Comparison of ENCODE assay signal across 10 mouse cellular contexts in genomic region chr4:152351422-152352305, GRCm38 (mm10). TPM values are rescaled to one million over a fixed set of nuclear protein-coding genes. Genes with fewer than 3 reads are reported as not detected.
DNase-seq lines count a peak whose midpoint lies in the region; ATAC-seq and TF ChIP-seq lines count a peak whose summit lies in the region.
"Had no signal": no experiment of that assay in that cellular context is flagged by ENCODE, and none has a peak within 500 bp of the region (broad histone marks: within the 10 kb centered on the region; RNA-seq: fewer than 3 reads in every experiment).

No protein-coding gene starts in this region.

- 13% methylated on average over 14 of the region's 14 CpGs for WGBS in hindbrain, embryonic 11.5 days
- WGBS in hindbrain, embryonic 10.5 days = 17% methylated on average over 14 of the region's 14 CpGs
- WGBS in hindbrain, postnatal 0 days = 7% methylated on average over 14 of the region's 14 CpGs
- 6% methylated on average over 14 of the region's 14 CpGs for WGBS in midbrain, embryonic 16.5 days

- peaks cover 11% of the 10 kb centered on the region for H3K27me3 ChIP-seq in hindbrain, embryonic 11.5 days (ENCODE audit: control insufficient read depth, insufficient read depth, low read length)
- H3K27me3 ChIP-seq in hindbrain, embryonic 10.5 days (ENCODE audit: insufficient read depth, poor library complexity, severe bottlenecking) = peaks cover 70% of the 10 kb centered on the region
- no peaks in the 10 kb centered on the region for H3K27me3 ChIP-seq in hindbrain, postnatal 0 days (ENCODE audit: insufficient read depth, low read length)
- no peaks in the 10 kb centered on the region for H3K27me3 ChIP-seq in midbrain, embryonic 16.5 days (ENCODE audit: control insufficient read depth, insufficient read depth, low read depth, low read length)

- peak; percentile 49 for TF ChIP-seq CTCF in hindbrain, postnatal 0 days (IDR thresholded peaks at IDR 0.05; ENCODE audit: low read depth)

- H3K9me3 ChIP-seq in hindbrain, embryonic 11.5 days (ENCODE audit: control insufficient read depth, low read length) = no peaks in the 10 kb centered on the region
- H3K9me3 ChIP-seq in hindbrain, embryonic 10.5 days = no peaks in the 10 kb centered on the region
- H3K9me3 ChIP-seq in hindbrain, postnatal 0 days (ENCODE audit: low read length) = no peaks in the 10 kb centered on the region
- H3K9me3 ChIP-seq in midbrain, embryonic 16.5 days (replicated peaks; ENCODE audit: control insufficient read depth, low read length, poor library complexity, severe bottlenecking) = no peaks in the 10 kb centered on the region

- no peak overlapping the region for H3K4me3 ChIP-seq in hindbrain, embryonic 11.5 days (ENCODE audit: low read depth, low read length)
- no peak overlapping the region for H3K4me3 ChIP-seq in hindbrain, embryonic 10.5 days
- H3K4me3 ChIP-seq in hindbrain, postnatal 0 days (ENCODE audit: low read length) = no peak overlapping the region
- H3K4me3 ChIP-seq in midbrain, embryonic 16.5 days (ENCODE audit: low read depth, low read length) = no peak overlapping the region

- no peak for ATAC-seq in hindbrain, embryonic 11.5 days (ENCODE audit: low FRiP score)
- ATAC-seq in hindbrain, postnatal 0 days = peak; percentile 44
- ATAC-seq in midbrain, embryonic 16.5 days = peak; percentile 31

- H3K9ac ChIP-seq in hindbrain, embryonic 11.5 days (ENCODE audit: low read depth, low read length) = no peak overlapping the region
- H3K9ac ChIP-seq in hindbrain, postnatal 0 days (replicated peaks; ENCODE audit: low read length) = no peak overlapping the region
- H3K9ac ChIP-seq in midbrain, embryonic 16.5 days (ENCODE audit: low read depth, low read length) = peak overlapping the region; percentile 48; the same call in 1 of the 2 replicates

- no peaks in the 10 kb centered on the region for H3K36me3 ChIP-seq in hindbrain, embryonic 11.5 days (ENCODE audit: control insufficient read depth, insufficient read depth, low read length)
- H3K36me3 ChIP-seq in hindbrain, embryonic 10.5 days = no peaks in the 10 kb centered on the region
- peaks cover 3% of the 10 kb centered on the region; the same call in 1 of the 2 replicates for H3K36me3 ChIP-seq in hindbrain, postnatal 0 days (ENCODE audit: insufficient read depth, low read length)
- peaks cover 11% of the 10 kb centered on the region for H3K36me3 ChIP-seq in midbrain, embryonic 16.5 days (ENCODE audit: control insufficient read depth, insufficient read depth, low read length)
- H3K36me3 ChIP-seq: G1E had no signal

- H3K4me2 ChIP-seq in hindbrain, embryonic 11.5 days (replicated peaks; ENCODE audit: low read depth, low read length) = no peak overlapping the region
- H3K4me2 ChIP-seq in hindbrain, postnatal 0 days (ENCODE audit: low read depth, low read length) = no peak overlapping the region
- peak overlapping the region; percentile 62; the same call in 1 of the 2 replicates for H3K4me2 ChIP-seq in midbrain, embryonic 16.5 days (ENCODE audit: low read length)

- H3K4me1 ChIP-seq in hindbrain, embryonic 11.5 days (replicated peaks; ENCODE audit: control insufficient read depth, insufficient read depth, low read length) = no peaks in the 10 kb centered on the region
- H3K4me1 ChIP-seq in hindbrain, embryonic 10.5 days (replicated peaks) = peaks cover 32% of the 10 kb centered on the region
- peaks cover 6% of the 10 kb centered on the region for H3K4me1 ChIP-seq in hindbrain, postnatal 0 days (ENCODE audit: insufficient read depth, low read length)
- H3K4me1 ChIP-seq in midbrain, embryonic 16.5 days (ENCODE audit: control insufficient read depth, insufficient read depth, low read length) = peaks cover 37% of the 10 kb centered on the region

- no peak overlapping the region for H3K27ac ChIP-seq in hindbrain, embryonic 11.5 days (ENCODE audit: low read depth, low read length)
- no peak overlapping the region for H3K27ac ChIP-seq in hindbrain, embryonic 10.5 days
- H3K27ac ChIP-seq in hindbrain, postnatal 0 days = 0 out of 2 replicates have a peak overlapping the region, but pooled peaks have one; percentile 7
- H3K27ac ChIP-seq in midbrain, embryonic 16.5 days (ENCODE audit: low read length) = peak overlapping the region; percentile 90

- peak; percentile 42 for DNase-seq in hindbrain, embryonic 11.5 days (ENCODE audit: low spot score)
- DNase-seq in hindbrain, embryonic 10.5 days (ENCODE audit: low spot score) = no peak
- peak; percentile 63 for DNase-seq in ZHBTc4 (ENCODE audit: low read depth, low spot score)
- DNase-seq in hindbrain, postnatal 0 days (ENCODE audit: low spot score) = peak; percentile 66
- no peak for DNase-seq in heart, adult 18-20 months
- DNase-seq in heart, adult 8-10 months (ENCODE audit: low spot score) = no peak
- no peak for DNase-seq in ovary, postnatal 36 days (ENCODE audit: low spot score)
- DNase-seq: kidney, adult 11 months had no signal

RNA-seq across cellular contexts. Expression of gene Chd5, which starts 13.2 kb away (rescaled TPM):
- 0.14 and 0.28 TPM in 2 replicates for polyA plus RNA-seq in hindbrain, embryonic 11.5 days (2014; fragmentation: Nextera tagmentation; extraction: Ambion mirVana)
- 0.09 and 0.10 TPM in 2 replicates for polyA plus RNA-seq in hindbrain, embryonic 10.5 days (2016; fragmentation: Nextera tagmentation; extraction: Ambion mirVana)
- 60.1 and 61.2 TPM in 2 replicates for total RNA-seq in hindbrain, postnatal 0 days (2014; rRNA removed)
- polyA plus RNA-seq in hindbrain, postnatal 0 days (2015; fragmentation: Nextera tagmentation; extraction: Ambion mirVana) = 65.6 and 69.7 TPM in 2 replicates
- 55.2 and 66.7 TPM in 2 replicates for polyA plus RNA-seq in midbrain, embryonic 16.5 days (2015; fragmentation: Nextera tagmentation; extraction: Ambion mirVana)
- total RNA-seq in heart, adult 18-20 months (2021) = under 1 TPM; 0.20 to 0.36 TPM
- total RNA-seq in heart, adult 8-10 months (2022) = under 1 TPM; 0.19 to 0.59 (median 0.27) TPM

RNA-seq across cellular contexts. Expression of gene Rpl22, which starts 26.1 kb away (rescaled TPM):
- 304 and 330 TPM in 2 replicates for polyA plus RNA-seq in hindbrain, embryonic 11.5 days (2014; fragmentation: Nextera tagmentation; extraction: Ambion mirVana)
- 276 and 327 TPM in 2 replicates for polyA plus RNA-seq in hindbrain, embryonic 10.5 days (2016; fragmentation: Nextera tagmentation; extraction: Ambion mirVana)
- 164 and 185 TPM in 2 replicates for total RNA-seq in hindbrain, postnatal 0 days (2014; rRNA removed)
- 156 and 176 TPM in 2 replicates for polyA plus RNA-seq in hindbrain, postnatal 0 days (2015; fragmentation: Nextera tagmentation; extraction: Ambion mirVana)
- polyA plus RNA-seq in midbrain, embryonic 16.5 days (2015; fragmentation: Nextera tagmentation; extraction: Ambion mirVana) = 117 and 136 TPM in 2 replicates
- total RNA-seq in heart, adult 18-20 months (2021) = 100 to 1,000 TPM; 275 to 290 TPM
- 100 to 1,000 TPM; 266 to 327 (median 276) TPM for total RNA-seq in heart, adult 8-10 months (2022)

RNA-seq across cellular contexts. Expression of gene Rnf207, which starts 32.9 kb away (rescaled TPM):
- 1.5 and 1.6 TPM in 2 replicates for polyA plus RNA-seq in hindbrain, embryonic 11.5 days (2014; fragmentation: Nextera tagmentation; extraction: Ambion mirVana)
- 3.0 and 3.3 TPM in 2 replicates for polyA plus RNA-seq in hindbrain, embryonic 10.5 days (2016; fragmentation: Nextera tagmentation; extraction: Ambion mirVana)
- total RNA-seq in hindbrain, postnatal 0 days (2014; rRNA removed) = 5.7 and 7.7 TPM in 2 replicates
- 6.6 and 6.9 TPM in 2 replicates for polyA plus RNA-seq in hindbrain, postnatal 0 days (2015; fragmentation: Nextera tagmentation; extraction: Ambion mirVana)
- 6.4 and 9.5 TPM in 2 replicates for polyA plus RNA-seq in midbrain, embryonic 16.5 days (2015; fragmentation: Nextera tagmentation; extraction: Ambion mirVana)
- 10 to 100 TPM; 38.8 to 46.0 TPM for total RNA-seq in heart, adult 18-20 months (2021)
- 10 to 100 TPM; 29.1 to 63.4 (median 46.1) TPM for total RNA-seq in heart, adult 8-10 months (2022)
- polyA plus RNA-seq: G1E had no signal

RNA-seq across cellular contexts. Expression of gene Icmt, which starts 54.6 kb away (rescaled TPM):
- 17.4 and 20.6 TPM in 2 replicates for polyA plus RNA-seq in hindbrain, embryonic 11.5 days (2014; fragmentation: Nextera tagmentation; extraction: Ambion mirVana)
- 22.3 and 29.1 TPM in 2 replicates for polyA plus RNA-seq in hindbrain, embryonic 10.5 days (2016; fragmentation: Nextera tagmentation; extraction: Ambion mirVana)
- total RNA-seq in hindbrain, postnatal 0 days (2014; rRNA removed) = 35.3 and 42.6 TPM in 2 replicates
- polyA plus RNA-seq in hindbrain, postnatal 0 days (2015; fragmentation: Nextera tagmentation; extraction: Ambion mirVana) = 15.9 and 16.4 TPM in 2 replicates
- polyA plus RNA-seq in midbrain, embryonic 16.5 days (2015; fragmentation: Nextera tagmentation; extraction: Ambion mirVana) = 20.6 and 20.7 TPM in 2 replicates
- 10 to 100 TPM; 25.7 to 32.2 TPM for total RNA-seq in heart, adult 18-20 months (2021)
- total RNA-seq in heart, adult 8-10 months (2022) = 10 to 100 TPM; 25.2 to 36.4 (median 30.6) TPM

Comparison
In these comparisons a context has a peak if more than half of its experiments do, and no peak if none do; other contexts are left out.
1. DNase-seq: peak in hindbrain, embryonic 11.5 days (single experiment), ZHBTc4 (single experiment) and hindbrain, postnatal 0 days (single experiment); none in hindbrain, embryonic 10.5 days (single experiment), heart, adult 18-20 months (0 of 2), heart, adult 8-10 months (single experiment) and ovary, postnatal 36 days (single experiment).
2. H3K27ac ChIP-seq: peak in hindbrain, postnatal 0 days (single experiment) and midbrain, embryonic 16.5 days (single experiment); none in hindbrain, embryonic 11.5 days (single experiment) and hindbrain, embryonic 10.5 days (single experiment).
3. RNA of gene Chd5, which starts 13.2 kb away (polyA plus RNA-seq): 65.6 to 69.7 TPM in hindbrain, postnatal 0 days and 55.2 to 66.7 TPM in midbrain, embryonic 16.5 days; 0.14 to 0.28 TPM in hindbrain, embryonic 11.5 days and 0.09 to 0.10 TPM in hindbrain, embryonic 10.5 days; every median in the first group is over 10 times any median in the second.